Comparison of ENCODE assay signal across 14 mouse cellular contexts in genomic region chrX:71222648-71223408, GRCm38 (mm10).
"Had no signal": no experiment of that assay in that cellular context is flagged by ENCODE, and none has a peak within 500 bp of the region (broad histone marks: within the 10 kb centered on the region; RNA-seq: fewer than 3 reads in every experiment).

No protein-coding gene starts in this region.

- H3K27me3 ChIP-seq: liver, embryonic 13.5 days; lung, embryonic 15.5 days; midbrain, embryonic 13.5 days had no signal

- H3K4me3 ChIP-seq: limb, embryonic 10.5 days; liver, embryonic 13.5 days; lung, embryonic 15.5 days; midbrain, embryonic 13.5 days had no signal

- H3K27ac ChIP-seq: limb, embryonic 10.5 days; liver, embryonic 13.5 days; lung, embryonic 15.5 days; macrophage; midbrain, embryonic 13.5 days had no signal

- H3K36me3 ChIP-seq: limb, embryonic 10.5 days; liver, embryonic 13.5 days; lung, embryonic 15.5 days; midbrain, embryonic 13.5 days had no signal

- DNase-seq: kidney, adult 9 months; kidney, postnatal 10 days; liver, embryonic 13.5 days; liver, postnatal 0 days; lung, postnatal 14 days; right cerebral cortex, adult 18-20 months; right cerebral cortex, postnatal 25 days; spleen, adult 18-20 months; thymus, adult 2 months; thymus, postnatal 25 days had no signal

- ATAC-seq: liver, postnatal 0 days; midbrain, embryonic 13.5 days had no signal

- H3K9ac ChIP-seq: liver, embryonic 13.5 days; liver, postnatal 0 days; lung, embryonic 15.5 days; midbrain, embryonic 13.5 days had no signal

- H3K4me1 ChIP-seq: limb, embryonic 10.5 days; liver, embryonic 13.5 days; lung, embryonic 15.5 days; midbrain, embryonic 13.5 days had no signal
